Mouse (Mus musculus) heart, adult 8-10 months (tissue): ENCODE data around the gene Btbd2. TPM values are rescaled to one million over a fixed set of nuclear protein-coding genes. Genes with fewer than 3 reads are reported as not detected.
"Not testable (repeated sequence)": the region's sequence is repeated elsewhere in the genome, so short reads cannot be mapped to it uniquely, and the experiment has no call there.

Source experiments
- DNase-seq: peaks from one replicate; pipeline ENCODE4 v3.0.0; 2022; ENCODE audit warnings: low spot score
- total RNA-seq, 4 experiments: library from RNA; stranded (reverse); gene quantifications; 2 replicates each; pipeline ENCODE4 v1.2.4; 2022

The Btbd2 gene
- total RNA-seq, 4 experiments from 2014 or later, result 44.0 to 52.5 (median 48.5) TPM

- peak; percentile 61 for DNase-seq
Measured at GRCm38 (mm10) chr10:80669737-80670485, 13.0 kb upstream of the Btbd2 start.

GRCm38 (mm10) chr10:80669018-80669417 lies 12.1 kb upstream of the Btbd2 start:
- no peak for DNase-seq

GRCm38 (mm10) chr10:80668614-80669013 lies 11.7 kb upstream of the Btbd2 start:
- no peak for DNase-seq

GRCm38 (mm10) chr10:80666837-80667412 lies 10.1 kb upstream of the Btbd2 start:
- no peak for DNase-seq

- DNase-seq, result no peak
Measured at GRCm38 (mm10) chr10:80665981-80666733, 9.3 kb upstream of the Btbd2 start.

GRCm38 (mm10) chr10:80665459-80665858 lies 8.6 kb upstream of the Btbd2 start:
- DNase-seq, result no peak

- peak; percentile 90 for DNase-seq
Measured at GRCm38 (mm10) chr10:80665016-80665380, 8.1 kb upstream of the Btbd2 start.

- DNase-seq, result peak; percentile 91
Measured at GRCm38 (mm10) chr10:80664197-80665015, 7.5 kb upstream of the Btbd2 start.

GRCm38 (mm10) chr10:80663485-80664196 lies 6.8 kb upstream of the Btbd2 start:
- no peak for DNase-seq

GRCm38 (mm10) chr10:80661149-80661548 lies 4.3 kb upstream of the Btbd2 start:
- no peak for DNase-seq

- peak; percentile 75 for DNase-seq
Measured at GRCm38 (mm10) chr10:80659213-80659612, 2.3 kb upstream of the Btbd2 start.

GRCm38 (mm10) chr10:80658841-80659202 lies 2.0 kb upstream of the Btbd2 start:
- no peak for DNase-seq

- no peak for DNase-seq
Measured at GRCm38 (mm10) chr10:80658194-80658840, 1.4 kb upstream of the Btbd2 start.

- peak; percentile 94 for DNase-seq
Measured at GRCm38 (mm10) chr10:80656130-80656862, 575 bp downstream of the Btbd2 start.

GRCm38 (mm10) chr10:80655406-80656129 lies 1.3 kb downstream of the Btbd2 start:
- no peak for DNase-seq

GRCm38 (mm10) chr10:80654866-80655265 lies 2.0 kb downstream of the Btbd2 start:
- no peak for DNase-seq

- DNase-seq, result no peak
Measured at GRCm38 (mm10) chr10:80653156-80653720, 3.6 kb downstream of the Btbd2 start.

- no peak for DNase-seq
Measured at GRCm38 (mm10) chr10:80650392-80650791, 6.5 kb downstream of the Btbd2 start.

GRCm38 (mm10) chr10:80649910-80650309 lies 7.0 kb downstream of the Btbd2 start:
- DNase-seq, result not testable (repeated sequence)
